Mouse (Mus musculus) embryonic fibroblast, embryonic 13.5 days (primary cell): Measurements from ENCODE around the gene Dlgap5.

Source experiments
- CTCF ChIP-seq: IDR thresholded peaks from 2 replicates; pipeline ENCODE4 v1.5.1; 2011; ENCODE audit warnings: mild to moderate bottlenecking, control low read depth, low read length, moderate library complexity, borderline replicate concordance; ENCODE audit not compliant: insufficient read depth
- POLR2A ChIP-seq: IDR thresholded peaks from 2 replicates; pipeline ENCODE4 v1.6.1; 2011; ENCODE audit warnings: low read depth, mild to moderate bottlenecking, control low read depth, low read length, moderate library complexity

GRCm38 (mm10) chr14:47461997-47462396 is 43.8 kb upstream of the Dlgap5 start:
- TF ChIP-seq POLR2A (no peak), CTCF (no peak)
